Mouse (Mus musculus) heart, embryonic 12.5 days (tissue): Measurements from ENCODE around the gene Tgfbi. TPM values are rescaled to one million over a fixed set of nuclear protein-coding genes. Genes with fewer than 3 reads are reported as not detected.

Source experiments
- ATAC-seq: fragments of 200-750 bp; cut with Nextera tagmentation; 2 replicates; pipeline ENCODE4 v1.8.0; 2017; ENCODE audit warnings: moderate TSS enrichment, moderate library complexity; ENCODE audit not compliant: insufficient number of reproducible peaks, low FRiP score
- H3K27ac ChIP-seq: fragments of 300-500 bp; sonication (generic); 2 replicates; pipeline ENCODE4 v1.5.1; 2016; ENCODE audit warnings: mild to moderate bottlenecking, moderate library complexity; ENCODE audit not compliant: poor library complexity, severe bottlenecking
- H3K27me3 ChIP-seq: fragments of 300-500 bp; sonication (generic); replicated peaks from 2 replicates; pipeline ENCODE4 v1.6.1; 2016; ENCODE audit warnings: mild to moderate bottlenecking, moderate library complexity
- H3K36me3 ChIP-seq: fragments of 300-500 bp; sonication (generic); 2 replicates; pipeline ENCODE4 v1.6.1; 2016; ENCODE audit warnings: mild to moderate bottlenecking, moderate library complexity
- H3K4me1 ChIP-seq: fragments of 300-500 bp; sonication (generic); replicated peaks from 2 replicates; pipeline ENCODE4 v1.6.1; 2016; ENCODE audit warnings: mild to moderate bottlenecking
- H3K4me2 ChIP-seq: fragments of 300-500 bp; sonication (generic); 2 replicates; pipeline ENCODE4 v1.6.1; 2016; ENCODE audit warnings: mild to moderate bottlenecking, moderate library complexity
- H3K4me3 ChIP-seq: fragments of 300-500 bp; sonication (generic); 2 replicates; pipeline ENCODE4 v1.5.1; 2016; ENCODE audit warnings: mild to moderate bottlenecking
- H3K9ac ChIP-seq: fragments of 300-500 bp; sonication (generic); 2 replicates; pipeline ENCODE4 v1.6.1; 2016; ENCODE audit warnings: mild to moderate bottlenecking, moderate library complexity
- H3K9me3 ChIP-seq: fragments of 300-500 bp; sonication (generic); replicated peaks from 2 replicates; pipeline ENCODE4 v1.6.1; 2016; ENCODE audit warnings: mild to moderate bottlenecking, moderate library complexity
- WGBS: fragments of 180-500 bp; shearing (Covaris S2); methylation state at CpG from one replicate; pipeline ENCODE4 v1.1.7; 2016; 5-methylcytosine and 5-hydroxymethylcytosine counted together
- polyA plus RNA-seq: library from polyadenylated mRNA; unstranded; fragments of >200 nt; fragmentation: Nextera tagmentation; extraction: Ambion mirVana; gene quantifications from 2 replicates; pipeline ENCODE4 v1.2.1, GENCODE M21; 2016

Tgfbi gene
- 107 TPM in 2 replicates for polyA plus RNA-seq

DNA sequence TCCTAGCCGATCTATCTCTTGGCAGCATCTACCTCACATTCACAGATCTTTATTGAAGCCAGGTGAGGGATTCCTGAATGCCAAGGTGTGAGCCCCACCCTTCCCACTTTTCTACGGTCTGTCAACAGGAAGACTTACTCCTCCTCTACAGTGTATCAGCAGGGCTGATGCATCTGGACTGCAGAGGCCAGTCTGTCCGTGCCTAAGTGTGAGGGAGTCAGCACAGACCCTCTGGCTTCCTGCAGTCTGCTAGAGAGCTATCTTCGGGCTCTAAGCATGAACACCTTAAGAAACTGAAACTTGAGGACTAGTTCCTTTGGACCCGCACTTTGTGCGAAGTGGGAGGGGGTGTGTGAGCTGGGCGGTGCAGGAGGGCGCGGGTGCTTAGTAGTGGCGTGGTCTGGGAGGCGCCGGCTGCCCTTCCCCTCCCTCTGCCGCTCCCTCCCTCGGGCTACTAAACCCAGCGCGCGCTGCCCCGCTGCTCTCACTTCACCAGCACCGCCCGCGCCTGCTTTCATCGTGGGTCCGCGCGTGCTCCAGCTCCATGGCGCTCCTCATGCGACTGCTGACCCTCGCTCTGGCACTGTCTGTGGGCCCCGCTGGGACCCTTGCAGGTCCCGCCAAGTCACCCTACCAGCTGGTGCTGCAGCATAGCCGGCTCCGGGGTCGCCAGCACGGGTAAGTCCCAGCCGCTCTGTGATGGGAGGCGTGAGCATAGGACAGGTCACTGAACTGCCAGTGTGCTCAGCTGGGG is at the start of gene Tgfbi:
TSS of gene Tgfbi (plus strand) at position 421 of the 754 bp plus-strand sequence.
- Histone ChIP-seq H3K4me1 (peaks cover 62% of the 10 kb centered on the region), H3K4me2 (peak within 1 kb of the TSS; percentile 98), H3K27me3 (peaks cover 29% of the 10 kb centered on the region; the same call in 1 of the 2 replicates), H3K36me3 (0 out of 2 replicates have a peak, but pooled peaks cover 2% of the 10 kb centered on the region), H3K9me3 (no peaks in the 10 kb centered on the region), H3K4me3 (peak within 1 kb of the TSS; percentile 68), H3K9ac (peak within 1 kb of the TSS; percentile 85), H3K27ac (peak within 1 kb of the TSS; percentile 47)
- 3% methylated on average over 36 of the region's 36 CpGs for WGBS
- peak; percentile 60; the same call in 1 of the 2 replicates for ATAC-seq

DNA sequence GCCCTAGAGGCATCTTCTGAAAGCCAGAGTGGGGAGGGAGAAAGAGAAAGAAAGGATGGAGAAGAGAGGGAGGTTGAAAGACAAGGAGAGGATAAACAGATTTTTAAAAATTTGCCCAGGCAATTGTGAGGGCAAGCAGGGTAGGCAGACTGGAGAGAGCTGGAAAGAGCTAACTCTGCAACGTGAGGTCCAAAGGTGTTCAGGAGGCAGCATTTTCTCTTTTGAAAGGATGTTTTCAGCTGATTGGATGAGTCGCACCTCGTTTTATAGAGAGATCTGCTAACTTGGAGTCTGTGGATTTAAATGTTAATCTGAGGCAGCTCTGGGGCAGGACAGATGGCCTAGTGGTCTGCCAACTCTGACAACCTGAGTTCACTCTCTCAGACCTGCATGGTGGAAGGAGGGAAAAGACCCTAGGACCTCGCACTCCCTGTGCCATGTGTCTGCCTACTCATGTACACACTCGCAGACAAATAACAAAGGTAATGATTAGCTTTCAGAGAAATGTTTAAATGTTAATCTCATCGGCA is 49.4 kb upstream of the Tgfbi start:
- H3K4me2 ChIP-seq = no peak overlapping the region
- no peak overlapping the region for H3K4me3 ChIP-seq
- H3K27me3 ChIP-seq = no peaks in the 10 kb centered on the region
- no peak overlapping the region for H3K9ac ChIP-seq
- no peak for ATAC-seq
- no peak overlapping the region for H3K27ac ChIP-seq
- H3K9me3 ChIP-seq = no peaks in the 10 kb centered on the region
- WGBS = 85% methylated on average over 6 of the region's 6 CpGs
- H3K4me1 ChIP-seq = peaks cover 13% of the 10 kb centered on the region; the same call in 1 of the 2 replicates
- no peaks in the 10 kb centered on the region for H3K36me3 ChIP-seq

DNA sequence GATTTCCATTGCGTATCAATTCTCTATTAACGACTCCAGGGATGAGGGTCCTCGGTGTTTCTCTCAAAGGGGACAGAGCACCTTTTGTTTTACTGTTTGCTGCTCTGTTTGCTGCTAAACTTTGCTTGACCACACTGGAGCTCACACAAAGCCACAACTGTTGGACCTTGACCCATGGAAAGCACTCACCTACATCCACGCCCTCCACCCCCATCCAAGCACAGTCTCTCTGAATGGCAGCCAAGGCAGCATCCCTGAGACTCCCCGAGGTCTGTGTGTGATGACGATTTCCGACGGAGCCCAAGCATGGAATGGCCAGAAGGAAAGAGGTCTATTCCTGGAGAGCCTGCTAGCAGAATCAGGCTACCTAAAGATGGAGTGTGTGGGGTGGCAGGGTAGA is 48.2 kb upstream of the Tgfbi start:
- no peak for ATAC-seq
- Histone ChIP-seq H3K4me3 (no peak overlapping the region), H3K36me3 (no peaks in the 10 kb centered on the region), H3K9ac (no peak overlapping the region), H3K9me3 (no peaks in the 10 kb centered on the region), H3K27me3 (no peaks in the 10 kb centered on the region), H3K27ac (no peak overlapping the region), H3K4me1 (peaks cover 14% of the 10 kb centered on the region), H3K4me2 (no peak overlapping the region)
- 76% methylated on average over 8 of the region's 8 CpGs for WGBS

DNA sequence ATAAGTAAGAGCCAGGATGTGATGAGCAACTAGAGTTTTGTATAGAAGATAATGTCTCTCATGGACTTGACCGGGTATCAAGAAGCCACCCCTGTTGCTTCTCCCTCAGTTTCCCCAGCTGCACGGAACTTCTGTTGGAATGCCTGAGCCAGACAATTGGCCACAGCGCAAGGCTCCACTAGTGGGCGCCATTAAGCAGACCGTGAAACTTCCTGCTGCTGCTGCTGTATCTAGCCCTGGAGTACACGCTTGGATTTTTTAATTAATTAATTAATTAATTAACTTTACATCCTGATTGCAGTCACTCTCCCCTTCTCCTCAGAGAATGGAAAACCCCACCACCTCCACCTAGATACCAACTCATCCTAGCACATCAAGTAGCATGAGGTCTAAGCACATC is 46.2 kb upstream of the Tgfbi start:
- no peak overlapping the region for H3K9ac ChIP-seq
- H3K36me3 ChIP-seq = no peaks in the 10 kb centered on the region
- no peaks in the 10 kb centered on the region; the same call in 1 of the 2 replicates for H3K9me3 ChIP-seq
- peaks cover 18% of the 10 kb centered on the region for H3K4me1 ChIP-seq
- no peaks in the 10 kb centered on the region for H3K27me3 ChIP-seq
- WGBS = 33% methylated on average over 6 of the region's 6 CpGs
- no peak overlapping the region for H3K27ac ChIP-seq
- ATAC-seq = no peak
- H3K4me3 ChIP-seq = no peak overlapping the region
- H3K4me2 ChIP-seq = no peak overlapping the region

DNA sequence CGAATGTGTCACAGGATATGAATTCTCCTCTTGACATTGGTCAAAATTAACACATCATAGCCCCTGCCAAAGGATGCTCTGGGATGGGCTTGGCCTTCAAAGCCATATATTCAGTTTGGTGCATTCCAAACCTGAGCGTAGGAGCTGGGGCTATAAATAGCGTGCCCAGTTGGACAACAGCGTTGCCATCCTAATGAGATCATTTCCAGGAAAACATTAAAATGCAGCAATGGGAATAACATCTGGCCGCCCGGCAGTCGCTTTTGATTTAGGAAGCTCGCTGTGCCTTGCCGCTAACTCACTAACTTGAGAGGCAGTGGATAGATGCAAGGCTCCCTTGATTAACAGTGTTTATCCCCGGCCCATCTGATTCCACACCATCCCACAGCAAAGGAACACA is 43.0 kb upstream of the Tgfbi start:
- Histone ChIP-seq H3K4me1 (peaks cover 9% of the 10 kb centered on the region), H3K9me3 (no peaks in the 10 kb centered on the region; the same call in 1 of the 2 replicates), H3K9ac (no peak overlapping the region), H3K27ac (no peak overlapping the region), H3K27me3 (no peaks in the 10 kb centered on the region), H3K36me3 (no peaks in the 10 kb centered on the region), H3K4me2 (no peak overlapping the region), H3K4me3 (no peak overlapping the region)
- no peak for ATAC-seq
- WGBS = 60% methylated on average over 10 of the region's 10 CpGs

DNA sequence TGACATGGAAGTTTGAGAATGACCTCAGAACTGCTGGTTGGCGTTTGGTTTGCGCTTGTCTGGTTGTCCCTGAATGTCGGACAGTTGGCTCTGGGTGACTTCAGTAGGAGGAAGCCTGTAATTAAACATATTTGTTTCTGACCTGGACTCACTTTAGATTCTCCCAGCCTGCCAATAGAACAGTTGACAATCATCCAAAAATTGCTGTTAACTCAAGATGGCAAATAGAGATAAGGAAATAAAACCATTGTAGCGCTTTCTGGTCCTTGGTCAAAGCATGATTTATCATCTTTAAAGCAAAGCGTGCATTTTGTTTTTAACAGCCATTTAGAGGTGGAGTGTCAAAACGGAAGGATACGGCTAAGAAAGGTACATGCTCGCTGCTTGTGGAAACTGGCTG is 37.7 kb upstream of the Tgfbi start:
- Histone ChIP-seq H3K27ac (no peak overlapping the region), H3K4me1 (peaks cover 6% of the 10 kb centered on the region; the same call in 1 of the 2 replicates), H3K27me3 (no peaks in the 10 kb centered on the region), H3K9ac (no peak overlapping the region), H3K9me3 (no peaks in the 10 kb centered on the region; the same call in 1 of the 2 replicates), H3K4me3 (no peak overlapping the region), H3K36me3 (no peaks in the 10 kb centered on the region), H3K4me2 (no peak overlapping the region)
- ATAC-seq = no peak
- 84% methylated on average over 8 of the region's 8 CpGs for WGBS

DNA sequence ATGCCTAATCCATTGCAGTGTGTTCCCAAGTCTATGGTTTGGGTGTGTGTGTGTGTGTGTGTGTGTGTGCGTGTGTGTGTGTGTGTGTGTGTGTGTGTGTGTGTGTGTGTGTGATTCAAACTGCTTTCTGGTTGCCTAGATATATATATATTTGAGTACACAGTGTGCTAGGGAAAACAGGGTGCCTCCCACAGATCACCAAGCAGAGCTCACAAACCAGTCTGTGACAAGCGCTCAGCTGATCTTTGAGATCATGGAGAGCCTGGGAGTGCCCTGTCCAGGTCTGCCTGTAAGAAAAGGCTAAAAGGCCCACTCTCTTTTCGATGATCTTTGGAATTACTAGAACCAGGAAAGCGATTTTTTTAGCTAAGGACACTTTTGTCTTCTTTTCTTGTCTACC is 34.2 kb upstream of the Tgfbi start:
- 77% methylated on average over 4 of the region's 4 CpGs for WGBS
- Histone ChIP-seq H3K27ac (no peak overlapping the region), H3K9me3 (no peaks in the 10 kb centered on the region), H3K4me3 (no peak overlapping the region), H3K36me3 (no peaks in the 10 kb centered on the region), H3K27me3 (no peaks in the 10 kb centered on the region), H3K4me2 (no peak overlapping the region), H3K4me1 (peaks cover 12% of the 10 kb centered on the region), H3K9ac (no peak overlapping the region)
- no peak for ATAC-seq

DNA sequence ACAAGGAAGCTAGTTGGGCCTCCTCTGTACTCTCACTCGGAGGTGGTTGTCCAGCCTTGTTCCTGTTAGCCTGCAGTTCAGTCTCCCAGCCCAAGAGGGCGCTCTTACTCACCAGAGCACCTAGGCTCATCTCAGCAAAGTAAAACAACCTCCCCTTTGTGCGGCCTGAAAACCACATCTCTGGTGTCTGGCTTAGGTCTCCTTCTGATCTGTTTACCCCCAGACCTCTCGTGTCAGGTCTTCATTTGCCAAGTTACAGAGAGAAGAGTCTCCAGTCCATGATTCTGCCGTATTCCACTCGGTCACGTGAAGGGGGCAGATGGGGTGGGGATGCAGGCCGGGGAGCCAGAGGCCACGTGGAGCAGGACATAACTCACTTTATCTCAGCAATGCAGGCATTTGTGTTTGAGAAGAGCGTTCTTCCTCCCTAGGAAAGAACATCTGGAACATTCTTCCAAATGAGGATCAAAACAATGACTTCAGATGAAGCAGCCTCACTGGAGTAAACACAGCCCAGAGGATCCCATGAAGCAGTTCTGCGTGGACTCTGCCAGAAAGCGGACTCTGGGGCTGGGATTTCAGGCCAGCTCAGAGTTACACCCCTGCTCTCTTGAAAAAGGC is 33.5 kb upstream of the Tgfbi start:
- H3K27me3 ChIP-seq = no peaks in the 10 kb centered on the region
- 0 out of 2 replicates have a peak, but pooled peaks have one; percentile 10 for ATAC-seq
- peaks cover 13% of the 10 kb centered on the region for H3K4me1 ChIP-seq
- H3K4me2 ChIP-seq = no peak overlapping the region
- H3K36me3 ChIP-seq = no peaks in the 10 kb centered on the region
- WGBS = 42% methylated on average over 12 of the region's 12 CpGs
- H3K4me3 ChIP-seq = no peak overlapping the region
- H3K27ac ChIP-seq = peak overlapping the region; percentile 70
- H3K9ac ChIP-seq = no peak overlapping the region
- no peaks in the 10 kb centered on the region for H3K9me3 ChIP-seq

DNA sequence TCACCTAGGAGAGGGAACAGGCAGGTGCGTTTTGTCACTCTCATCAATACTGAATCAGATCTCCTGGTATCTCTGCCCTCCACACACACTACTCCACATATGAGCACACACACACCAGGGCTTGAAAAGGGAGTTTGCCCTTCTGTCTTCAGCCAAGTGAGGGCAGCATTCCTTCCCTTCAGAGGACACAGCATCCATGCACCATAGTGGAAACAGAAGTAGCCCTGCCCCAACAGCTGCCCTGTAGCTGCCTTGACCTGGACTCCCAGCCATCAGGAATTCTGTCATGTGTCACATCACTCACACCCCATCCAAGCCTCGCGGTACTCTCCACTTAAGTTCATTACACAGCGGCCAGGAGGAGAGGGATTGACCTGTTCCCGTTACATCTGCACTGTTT is 31.2 kb upstream of the Tgfbi start:
- Histone ChIP-seq H3K36me3 (no peaks in the 10 kb centered on the region), H3K4me2 (no peak overlapping the region), H3K9me3 (no peaks in the 10 kb centered on the region), H3K27ac (no peak overlapping the region), H3K4me1 (peaks cover 36% of the 10 kb centered on the region), H3K9ac (no peak overlapping the region), H3K4me3 (no peak overlapping the region), H3K27me3 (no peaks in the 10 kb centered on the region)
- no peak for ATAC-seq
- WGBS = 36% methylated on average over 5 of the region's 5 CpGs

DNA sequence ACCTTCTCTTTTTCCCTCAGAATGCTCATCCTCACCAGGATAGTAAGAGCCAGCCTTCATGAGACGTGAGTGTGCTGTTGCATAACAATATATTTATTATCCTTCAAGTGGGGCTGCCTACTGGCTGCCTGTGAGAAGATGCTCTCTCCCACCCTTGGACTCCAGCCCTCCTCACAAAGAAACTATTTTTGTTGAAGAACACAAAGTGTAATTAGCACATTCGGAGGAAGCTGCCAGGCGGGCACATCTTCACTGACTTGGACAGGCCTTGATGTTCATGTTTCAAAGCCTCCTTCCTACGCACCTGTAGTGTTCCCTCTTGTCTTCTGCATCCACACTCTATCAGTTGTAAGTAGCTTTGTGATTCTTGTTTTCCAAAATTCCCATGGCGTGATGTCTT is 28.9 kb upstream of the Tgfbi start:
- WGBS = 82% methylated on average over 5 of the region's 5 CpGs
- no peak overlapping the region for H3K4me2 ChIP-seq
- no peaks in the 10 kb centered on the region for H3K9me3 ChIP-seq
- H3K4me3 ChIP-seq = no peak overlapping the region
- H3K27ac ChIP-seq = no peak overlapping the region
- H3K27me3 ChIP-seq = no peaks in the 10 kb centered on the region
- no peak for ATAC-seq
- no peak overlapping the region for H3K9ac ChIP-seq
- H3K4me1 ChIP-seq = peaks cover 38% of the 10 kb centered on the region
- H3K36me3 ChIP-seq = no peaks in the 10 kb centered on the region

DNA sequence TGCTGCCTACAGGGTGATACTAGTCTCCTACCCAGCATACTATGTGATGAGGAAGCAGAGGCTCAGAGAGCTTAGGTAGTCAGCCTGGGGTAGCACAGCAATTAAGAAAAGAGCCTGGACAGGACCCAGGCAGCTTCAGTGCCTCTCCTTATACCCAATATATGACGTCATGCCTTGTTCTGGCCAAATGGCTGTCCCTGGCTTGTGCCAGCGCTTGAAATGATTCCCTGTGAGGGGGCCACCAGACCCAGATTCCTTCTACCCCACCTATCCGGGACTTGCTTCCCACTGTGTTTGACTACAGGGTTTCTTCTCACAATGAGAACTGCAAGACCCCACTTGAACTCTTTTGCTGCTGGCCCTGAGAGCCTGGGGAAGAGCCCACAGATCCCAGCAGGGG is 27.8 kb upstream of the Tgfbi start:
- H3K4me2 ChIP-seq = peak overlapping the region; percentile 52
- H3K27me3 ChIP-seq = no peaks in the 10 kb centered on the region
- 23% methylated on average over 3 of the region's 3 CpGs for WGBS
- H3K4me3 ChIP-seq = no peak overlapping the region
- H3K9me3 ChIP-seq = no peaks in the 10 kb centered on the region
- H3K27ac ChIP-seq = peak overlapping the region; percentile 74
- H3K4me1 ChIP-seq = peaks cover 35% of the 10 kb centered on the region
- no peaks in the 10 kb centered on the region for H3K36me3 ChIP-seq
- peak overlapping the region; percentile 44; the same call in 1 of the 2 replicates for H3K9ac ChIP-seq
- ATAC-seq = 0 out of 2 replicates have a peak, but pooled peaks have one; percentile 10
